Mouse (Mus musculus): ENCODE data around the gene Notch1. TPM values are rescaled to one million over a fixed set of nuclear protein-coding genes. Genes with fewer than 3 reads are reported as not detected.

Gene Notch1
- polyA plus RNA-seq, 1 experiment from 2014 or later: 24.6 TPM

DNA sequence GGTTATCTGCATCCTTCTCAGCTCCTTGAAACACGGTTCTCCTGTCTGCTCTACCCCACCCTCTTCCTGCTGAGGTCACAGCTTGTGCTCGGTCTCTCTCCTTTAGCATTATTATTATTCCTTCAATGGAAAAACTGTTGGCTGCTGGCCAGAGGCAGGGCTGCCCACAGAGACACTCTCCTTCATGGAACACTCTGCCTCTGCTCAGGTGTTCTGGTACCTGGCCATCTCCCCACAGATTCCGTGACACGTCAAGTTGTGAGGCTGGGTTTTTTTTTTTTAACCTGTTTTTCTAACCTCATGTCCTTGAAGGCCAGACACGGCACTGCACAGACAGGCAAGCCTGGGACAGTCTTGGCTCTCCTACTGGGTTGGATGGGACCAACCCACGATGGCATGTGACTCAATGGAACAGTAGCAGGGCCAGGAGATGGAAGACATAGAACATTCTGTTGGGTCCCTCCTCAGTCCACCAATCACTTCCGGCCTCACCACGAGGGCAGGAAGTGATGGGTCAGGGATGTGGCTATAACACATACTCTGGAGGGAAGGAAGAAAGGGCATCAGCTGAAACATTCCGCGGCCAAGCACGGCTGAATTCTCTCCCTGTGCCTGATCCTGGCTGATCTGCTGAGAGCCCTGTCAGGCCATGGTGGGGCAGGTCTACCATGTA lies 18.5 kb downstream of the Notch1 start:
- no peak overlapping the region for H3K4me3 ChIP-seq (replicated peaks)
- 0 out of 2 replicates have a peak overlapping the region, but pooled peaks have one; percentile 20 for H3K4me2 ChIP-seq
- no peak overlapping the region for H3K9ac ChIP-seq
- H3K27ac ChIP-seq: peak overlapping the region; percentile 29
- no peak for ATAC-seq (replicated peaks; ENCODE audit: low FRiP score)
- no peaks in the 10 kb centered on the region for H3K27me3 ChIP-seq
- peaks cover 22% of the 10 kb centered on the region for H3K36me3 ChIP-seq
- 62% methylated on average over 11 of the region's 11 CpGs for WGBS
- H3K4me1 ChIP-seq: peaks cover 92% of the 10 kb centered on the region
- H3K9me3 ChIP-seq (replicated peaks): no peaks in the 10 kb centered on the region

DNA sequence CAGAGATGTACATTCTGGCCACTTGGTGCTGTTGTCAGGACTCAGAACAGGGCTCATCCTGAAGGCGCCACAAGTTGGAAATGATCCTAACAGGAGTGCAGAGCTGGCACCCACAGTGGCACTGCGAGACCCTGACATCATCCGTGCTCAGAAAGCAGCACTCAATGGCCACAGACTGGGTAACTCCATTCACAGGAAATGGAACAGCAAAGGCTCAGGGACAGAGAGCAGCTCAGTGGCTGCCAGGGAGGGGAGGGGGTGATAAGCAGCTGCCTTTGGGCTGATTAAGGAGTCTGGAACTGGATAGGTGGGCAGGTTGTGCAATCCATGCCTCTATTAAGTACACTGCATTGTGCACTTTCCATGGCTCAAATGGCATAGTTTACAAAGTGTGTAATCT lies 20.0 kb downstream of the Notch1 start:
- ATAC-seq (replicated peaks; ENCODE audit: low FRiP score): no peak
- Histone ChIP-seq H3K4me1 (peaks cover 100% of the 10 kb centered on the region), H3K27me3 (no peaks in the 10 kb centered on the region), H3K4me2 (no peak overlapping the region), H3K9me3 (replicated peaks) (no peaks in the 10 kb centered on the region), H3K9ac (no peak overlapping the region), H3K36me3 (peaks cover 22% of the 10 kb centered on the region), H3K4me3 (replicated peaks) (no peak overlapping the region), H3K27ac (peak overlapping the region; percentile 90; the same call in 1 of the 2 replicates)
- 86% methylated on average over 3 of the region's 3 CpGs for WGBS

DNA sequence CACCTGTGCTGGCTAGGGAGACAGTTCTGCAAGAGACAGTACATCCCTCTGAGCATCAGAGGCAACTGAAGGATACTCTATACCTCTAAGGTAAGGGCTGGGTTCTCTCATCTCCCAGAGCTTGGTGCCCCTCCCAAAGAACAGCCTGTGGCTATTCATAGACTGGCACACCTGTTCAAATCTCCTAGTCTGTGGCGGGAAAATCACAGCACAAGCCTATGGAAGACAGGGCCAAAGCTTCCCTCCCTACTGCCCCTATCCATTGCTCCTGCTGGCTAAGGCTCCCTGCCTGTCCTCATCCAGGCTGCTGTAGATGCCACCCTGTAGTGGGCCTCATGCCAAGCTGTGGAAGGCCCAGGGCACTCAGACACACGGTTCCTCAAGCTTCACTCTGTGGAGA lies 20.8 kb downstream of the Notch1 start:
- H3K4me2 ChIP-seq: no peak overlapping the region
- H3K36me3 ChIP-seq: peaks cover 22% of the 10 kb centered on the region
- no peaks in the 10 kb centered on the region for H3K27me3 ChIP-seq
- H3K9me3 ChIP-seq (replicated peaks): no peaks in the 10 kb centered on the region
- WGBS: 77% methylated on average over 2 of the region's 2 CpGs
- ATAC-seq (replicated peaks; ENCODE audit: low FRiP score): no peak
- no peak overlapping the region for H3K4me3 ChIP-seq (replicated peaks)
- no peak overlapping the region for H3K9ac ChIP-seq
- peak overlapping the region; percentile 90 for H3K27ac ChIP-seq
- peaks cover 100% of the 10 kb centered on the region for H3K4me1 ChIP-seq

DNA sequence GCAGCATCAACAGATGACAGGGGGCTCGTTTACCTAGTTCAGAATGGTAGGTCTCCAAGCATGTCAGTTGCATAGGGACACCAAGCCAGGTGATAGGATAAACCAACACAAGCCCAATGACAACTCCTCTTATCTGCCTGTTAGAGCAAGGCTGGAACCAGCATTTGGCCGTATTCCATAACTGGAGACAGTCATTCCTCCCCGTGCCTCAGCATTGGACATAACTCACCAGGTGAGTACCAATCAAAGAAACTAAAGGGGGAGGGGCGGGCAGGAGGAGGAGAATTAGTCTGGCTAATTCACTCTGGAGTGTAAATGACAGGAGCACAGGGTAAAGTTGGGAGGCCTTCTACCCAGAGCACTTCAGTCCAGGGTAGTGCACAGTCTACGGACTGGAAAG lies 21.5 kb downstream of the Notch1 start:
- peaks cover 100% of the 10 kb centered on the region for H3K4me1 ChIP-seq
- WGBS: 58% methylated on average over 5 of the region's 5 CpGs
- peak overlapping the region; percentile 41 for H3K4me2 ChIP-seq

DNA sequence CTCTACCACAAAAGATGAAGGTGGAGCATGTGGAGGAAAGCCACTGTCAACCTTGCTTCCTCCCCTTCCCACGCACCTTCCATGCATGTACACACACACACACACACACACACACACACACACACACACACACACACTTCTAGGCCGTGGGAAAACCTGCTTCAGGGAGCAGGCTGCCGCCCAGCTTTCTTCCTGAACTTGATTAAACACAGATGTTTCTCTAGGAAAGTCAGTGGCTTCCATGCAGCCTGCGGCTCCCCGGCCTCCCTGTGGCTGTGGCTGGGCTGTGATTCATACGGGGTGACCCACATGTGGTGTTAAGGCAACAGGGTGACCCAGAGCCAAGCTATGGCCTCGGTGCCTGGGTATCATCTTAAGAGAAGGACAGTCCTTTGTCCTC lies 22.1 kb downstream of the Notch1 start:
- no peaks in the 10 kb centered on the region for H3K27me3 ChIP-seq
- WGBS: 14% methylated on average over 7 of the region's 7 CpGs
- peaks cover 19% of the 10 kb centered on the region for H3K36me3 ChIP-seq
- H3K4me3 ChIP-seq (replicated peaks): no peak overlapping the region; the same call in 1 of the 2 replicates
- ATAC-seq (replicated peaks; ENCODE audit: low FRiP score): no peak
- no peak overlapping the region for H3K9ac ChIP-seq
- H3K4me2 ChIP-seq: peak overlapping the region; percentile 41
- H3K9me3 ChIP-seq (replicated peaks): no peaks in the 10 kb centered on the region
- peak overlapping the region; percentile 90 for H3K27ac ChIP-seq
- H3K4me1 ChIP-seq: peaks cover 100% of the 10 kb centered on the region

More for the DNA sequence above, 21.5 kb downstream of the Notch1 start:
- Histone ChIP-seq H3K9me3 (replicated peaks) (no peaks in the 10 kb centered on the region), H3K27ac (peak overlapping the region; percentile 90), H3K4me3 (replicated peaks) (no peak overlapping the region; the same call in 1 of the 2 replicates), H3K27me3 (no peaks in the 10 kb centered on the region), H3K9ac (no peak overlapping the region), H3K36me3 (peaks cover 22% of the 10 kb centered on the region)
- no peak for ATAC-seq (replicated peaks; ENCODE audit: low FRiP score)

DNA sequence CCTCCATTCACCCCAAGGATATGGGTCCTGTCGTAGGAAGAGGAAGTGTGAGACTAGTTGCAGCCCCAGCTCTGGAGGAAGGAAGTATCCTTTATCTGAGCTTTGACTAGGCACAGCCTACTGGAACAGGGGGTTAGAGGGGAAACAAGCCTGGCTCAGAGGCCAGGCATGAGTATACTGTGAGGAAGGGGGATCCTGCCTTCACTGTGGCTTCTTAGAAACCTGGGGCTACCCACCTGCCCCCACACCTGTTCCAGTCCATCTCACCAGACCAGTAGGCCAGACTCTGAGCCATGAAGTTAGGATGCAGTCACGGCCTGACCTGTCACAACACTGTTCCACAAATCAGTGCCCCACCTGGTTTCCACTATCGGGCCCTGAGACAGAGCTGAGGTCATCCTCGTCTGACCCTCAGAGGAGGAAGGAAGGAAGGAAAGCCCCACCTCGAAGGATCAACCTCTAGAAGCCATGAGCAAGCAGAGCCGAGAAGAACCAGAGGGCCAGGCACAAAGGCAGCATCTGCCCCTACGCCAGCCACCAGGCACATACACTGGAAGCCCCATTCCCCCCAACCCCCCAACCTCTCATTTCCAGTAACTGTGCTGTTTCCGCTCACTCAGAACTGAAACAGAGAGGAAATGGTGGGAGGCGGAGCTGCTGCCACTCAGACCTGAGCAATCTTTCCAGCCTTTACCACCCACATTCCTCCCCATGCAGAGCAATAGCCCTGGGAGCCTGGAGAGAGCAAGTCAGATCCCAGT lies 23.3 kb downstream of the Notch1 start:
- peak overlapping the region; percentile 90 for H3K27ac ChIP-seq
- peaks cover 100% of the 10 kb centered on the region for H3K4me1 ChIP-seq
- H3K36me3 ChIP-seq: peaks cover 13% of the 10 kb centered on the region
- no peaks in the 10 kb centered on the region for H3K9me3 ChIP-seq (replicated peaks)
- WGBS: 19% methylated on average over 9 of the region's 9 CpGs
- ATAC-seq (replicated peaks; ENCODE audit: low FRiP score): no peak; the same call in 1 of the 2 replicates
- H3K4me2 ChIP-seq: peak overlapping the region; percentile 41
- peak overlapping the region; percentile 14 for H3K4me3 ChIP-seq (replicated peaks)
- peak overlapping the region; percentile 18 for H3K9ac ChIP-seq
- H3K27me3 ChIP-seq: no peaks in the 10 kb centered on the region

DNA sequence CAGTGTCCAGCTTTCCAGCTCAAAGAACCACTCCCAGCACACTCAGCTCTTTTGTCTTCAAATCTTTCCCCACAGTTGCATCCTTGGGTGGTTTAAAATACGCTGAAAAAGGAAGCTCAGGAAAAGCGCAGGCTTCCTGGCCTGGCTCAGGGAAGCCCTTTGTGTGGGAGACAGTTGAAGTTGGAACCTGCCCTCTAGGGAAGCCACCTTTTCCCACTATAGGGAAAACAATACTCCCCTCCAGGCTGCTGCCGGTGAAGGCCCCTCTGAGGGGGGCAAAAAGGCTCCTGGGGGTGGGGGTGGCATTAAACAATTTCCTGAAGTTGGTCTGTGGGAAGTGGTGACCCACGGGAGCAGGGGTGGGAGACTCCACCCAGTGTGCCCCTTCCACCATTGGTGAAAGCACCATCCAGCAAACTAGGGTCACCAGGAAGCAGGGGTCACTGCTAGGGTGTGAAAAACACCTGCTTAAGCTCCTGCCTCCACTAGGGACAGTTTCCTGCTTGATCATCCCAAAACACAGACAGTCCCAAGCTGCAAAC lies 25.6 kb downstream of the Notch1 start:
- H3K9me3 ChIP-seq (replicated peaks): no peaks in the 10 kb centered on the region
- no peaks in the 10 kb centered on the region for H3K27me3 ChIP-seq
- H3K27ac ChIP-seq: peak overlapping the region; percentile 90
- H3K4me1 ChIP-seq: peaks cover 100% of the 10 kb centered on the region
- no peaks in the 10 kb centered on the region; the same call in 1 of the 2 replicates for H3K36me3 ChIP-seq
- no peak for ATAC-seq (replicated peaks; ENCODE audit: low FRiP score)
- 0 out of 2 replicates have a peak overlapping the region, but pooled peaks have one; percentile 15 for H3K9ac ChIP-seq
- no peak overlapping the region for H3K4me3 ChIP-seq (replicated peaks)
- 21% methylated on average over 4 of the region's 4 CpGs for WGBS
- H3K4me2 ChIP-seq: peak overlapping the region; percentile 29; the same call in 1 of the 2 replicates

DNA sequence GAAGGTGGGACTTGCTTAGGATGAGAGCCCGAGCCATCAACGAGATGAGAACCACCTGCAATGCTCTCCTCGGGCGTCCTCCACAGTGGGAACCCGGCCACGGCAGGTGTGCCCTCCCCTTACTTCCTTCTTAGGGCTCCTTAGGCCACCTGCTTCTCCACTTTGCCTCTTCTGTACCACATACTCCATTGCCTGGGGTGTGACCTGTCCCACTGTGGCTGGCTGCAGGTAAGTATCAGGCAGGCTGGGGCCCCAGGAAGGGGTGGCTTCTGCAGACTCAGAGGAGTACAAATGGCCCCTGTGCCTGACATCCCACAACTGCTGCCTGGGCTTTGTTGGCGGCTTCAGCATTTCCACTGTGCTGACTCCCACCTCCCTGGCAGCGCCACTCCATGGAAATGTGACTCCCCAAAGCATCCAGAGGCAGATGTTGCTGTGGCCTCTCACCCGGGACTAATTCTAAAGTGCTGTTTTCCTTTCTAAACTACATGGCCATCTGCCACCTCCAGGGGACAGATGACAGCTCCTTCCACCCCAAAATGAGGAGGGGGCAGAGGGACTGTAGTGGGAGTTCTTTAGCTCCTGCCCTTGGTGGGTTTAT lies 27.8 kb downstream of the Notch1 start:
- no peak overlapping the region for H3K4me3 ChIP-seq (replicated peaks)
- H3K36me3 ChIP-seq: peaks cover 17% of the 10 kb centered on the region
- H3K4me2 ChIP-seq: peak overlapping the region; percentile 37
- WGBS: 18% methylated on average over 9 of the region's 9 CpGs
- H3K27me3 ChIP-seq: no peaks in the 10 kb centered on the region
- H3K27ac ChIP-seq: peak overlapping the region; percentile 90
- 0 out of 2 replicates have a peak overlapping the region, but pooled peaks have one; percentile 2 for H3K9ac ChIP-seq
- no peaks in the 10 kb centered on the region for H3K9me3 ChIP-seq (replicated peaks)
- no peak for ATAC-seq (replicated peaks; ENCODE audit: low FRiP score)
- peaks cover 100% of the 10 kb centered on the region for H3K4me1 ChIP-seq

DNA sequence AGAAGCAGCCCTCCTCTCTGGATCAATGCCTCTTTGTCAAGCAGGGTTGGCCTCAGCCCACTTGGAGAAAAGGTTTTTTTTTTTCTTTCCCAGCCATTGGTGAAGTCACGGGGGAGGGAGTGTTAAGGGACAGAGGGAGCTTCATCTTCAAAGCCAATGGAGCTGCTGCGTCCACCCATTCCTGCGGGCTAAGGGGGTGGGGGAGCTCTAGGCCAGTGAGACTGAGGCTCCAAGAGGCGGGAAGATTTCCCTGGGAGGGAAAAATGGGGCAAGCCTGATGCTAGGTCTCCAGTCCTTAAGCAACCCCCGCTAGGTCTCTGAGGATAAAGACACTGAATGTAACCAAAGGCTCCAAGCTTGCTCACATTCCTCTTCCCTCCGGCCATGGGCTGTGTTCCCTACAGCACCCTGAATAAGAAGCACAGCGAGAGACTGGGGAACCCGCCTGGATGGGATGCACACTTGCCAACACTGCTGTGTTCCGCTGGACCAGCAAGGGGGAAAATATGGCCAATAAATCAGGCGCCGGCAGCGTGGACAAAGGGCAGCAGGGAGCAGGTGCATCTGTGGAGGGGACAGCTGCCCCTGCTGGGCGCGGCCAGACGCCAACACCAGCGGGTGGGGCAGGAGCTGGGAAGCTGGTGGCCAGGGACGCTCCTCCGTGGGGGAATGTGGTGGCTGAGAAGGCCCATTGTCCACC lies 29.0 kb downstream of the Notch1 start:
- Histone ChIP-seq H3K9me3 (replicated peaks) (no peaks in the 10 kb centered on the region), H3K4me1 (peaks cover 100% of the 10 kb centered on the region), H3K36me3 (peaks cover 24% of the 10 kb centered on the region), H3K27ac (peak overlapping the region; percentile 90), H3K4me2 (peak overlapping the region; percentile 37), H3K9ac (peak overlapping the region; percentile 2; the same call in 1 of the 2 replicates), H3K27me3 (no peaks in the 10 kb centered on the region), H3K4me3 (replicated peaks) (no peak overlapping the region)
- whole genome bisulfite sequencing: 21% methylated on average over 18 of the region's 18 CpGs
- no peak for ATAC-seq (replicated peaks; ENCODE audit: low FRiP score)

DNA sequence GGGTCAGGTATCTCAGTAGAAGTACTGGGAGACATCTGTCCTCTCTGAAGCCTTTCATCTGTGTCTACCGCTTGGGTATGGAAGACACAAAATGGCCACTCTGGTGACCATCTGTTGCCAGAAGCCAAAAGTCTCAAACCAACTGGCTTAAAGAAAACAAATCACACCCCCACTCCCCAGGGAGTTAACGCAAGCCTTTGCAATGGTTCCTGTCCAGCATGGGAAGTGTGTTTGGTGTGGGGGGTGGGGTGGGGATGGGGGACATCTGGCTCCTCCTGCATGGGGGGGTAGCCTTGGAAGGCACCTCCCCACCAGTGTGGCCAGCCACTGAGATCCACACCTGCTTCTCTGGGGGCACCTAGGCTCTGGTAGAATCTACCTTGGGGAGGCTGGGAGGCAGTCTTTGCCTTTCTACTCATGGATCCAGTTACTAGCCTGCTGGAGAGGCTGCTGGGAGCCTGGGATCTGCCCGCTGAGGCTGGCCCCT lies 29.6 kb downstream of the Notch1 start:
- ATAC-seq (replicated peaks; ENCODE audit: low FRiP score): no peak
- no peak overlapping the region for H3K9ac ChIP-seq
- H3K4me2 ChIP-seq: peak overlapping the region; percentile 37

DNA sequence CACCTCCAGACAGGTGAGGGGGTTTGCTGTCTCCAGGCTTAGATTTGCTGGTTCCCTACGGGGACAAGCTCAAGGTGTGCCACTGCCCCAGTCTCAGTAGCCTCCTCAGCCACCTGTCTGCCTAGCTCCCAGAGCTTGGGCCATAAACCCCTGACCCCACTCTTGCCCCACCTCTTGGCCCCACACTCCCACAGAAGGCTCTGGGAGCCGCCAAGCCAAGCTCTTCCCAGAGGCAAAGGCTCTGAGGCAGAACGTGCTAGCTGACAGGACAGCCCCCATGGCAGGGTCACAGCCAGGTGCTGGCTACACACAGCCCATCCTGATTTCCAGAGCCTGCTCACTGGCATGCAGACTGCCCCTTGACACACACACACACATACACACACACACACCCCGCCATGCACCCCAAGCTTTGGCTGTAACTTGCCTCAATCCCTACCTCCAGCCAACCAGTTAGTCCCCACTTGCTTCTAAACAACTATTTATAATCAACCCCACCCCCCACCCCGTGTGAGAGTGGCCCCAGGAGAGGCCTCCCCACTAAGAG lies 30.1 kb downstream of the Notch1 start:
- Histone ChIP-seq H3K4me3 (replicated peaks) (no peak overlapping the region), H3K4me2 (peak overlapping the region; percentile 37), H3K4me1 (peaks cover 100% of the 10 kb centered on the region), H3K27ac (peak overlapping the region; percentile 90), H3K9me3 (replicated peaks) (no peaks in the 10 kb centered on the region), H3K36me3 (peaks cover 34% of the 10 kb centered on the region), H3K27me3 (no peaks in the 10 kb centered on the region), H3K9ac (no peak overlapping the region)
- ATAC-seq (replicated peaks; ENCODE audit: low FRiP score): peak; percentile 45
- WGBS: 15% methylated on average over 5 of the region's 5 CpGs

More for the DNA sequence above, 29.6 kb downstream of the Notch1 start:
- peak overlapping the region; percentile 90 for H3K27ac ChIP-seq
- WGBS: 15% methylated on average over 3 of the region's 3 CpGs
- H3K4me3 ChIP-seq (replicated peaks): no peak overlapping the region
- H3K27me3 ChIP-seq: no peaks in the 10 kb centered on the region
- H3K4me1 ChIP-seq: peaks cover 100% of the 10 kb centered on the region
- H3K36me3 ChIP-seq: peaks cover 29% of the 10 kb centered on the region
- no peaks in the 10 kb centered on the region for H3K9me3 ChIP-seq (replicated peaks)

Measured in kidney, embryonic 15.5 days (tissue).